Mouse (Mus musculus) layer of hippocampus, postnatal 36 days (tissue): ENCODE data around the gene Gse1. TPM values are rescaled to one million over a fixed set of nuclear protein-coding genes. Genes with fewer than 3 reads are reported as not detected.
A peak's percentile ranks its signal among the peaks of the same experiment; 100 is the strongest.

Experiments used
- DNase-seq, 2 experiments: peaks; one replicate each; pipeline ENCODE4 v3.0.0; 2022
- microRNA-seq, 2 experiments: library from miRNA; unstranded; fragments of <30 nt; microRNA quantifications; one replicate each; pipeline ENCODE4 v1.2.0; 2021
- total RNA-seq, 2 experiments: library from RNA; stranded (reverse); gene quantifications; 2 replicates each; pipeline ENCODE4 v1.2.3; 2021

The Gse1 gene
- total RNA-seq, 2 experiments from 2014 or later = 147 to 155 TPM

DNA sequence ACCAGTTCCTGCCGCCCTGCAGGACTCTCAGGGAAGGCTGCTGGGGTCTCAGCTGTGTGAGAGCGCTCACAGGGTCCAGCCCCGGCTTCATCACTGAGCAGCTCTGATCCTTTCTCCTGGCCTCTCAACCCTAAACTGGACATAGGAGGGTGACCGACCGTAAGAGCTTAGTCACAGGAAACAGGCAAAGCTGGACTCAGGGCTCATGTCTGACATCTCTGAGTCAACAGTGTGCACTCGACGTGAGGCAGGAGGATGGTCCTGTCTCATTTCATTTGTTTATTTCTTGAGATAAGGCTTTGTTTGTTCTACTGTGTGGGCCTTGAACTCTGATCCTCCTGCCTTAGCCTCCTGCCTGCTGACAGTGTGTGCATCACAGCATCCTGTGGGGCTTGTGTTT is 392.2 kb downstream of the Gse1 start:
- no peak for DNase-seq

DNA sequence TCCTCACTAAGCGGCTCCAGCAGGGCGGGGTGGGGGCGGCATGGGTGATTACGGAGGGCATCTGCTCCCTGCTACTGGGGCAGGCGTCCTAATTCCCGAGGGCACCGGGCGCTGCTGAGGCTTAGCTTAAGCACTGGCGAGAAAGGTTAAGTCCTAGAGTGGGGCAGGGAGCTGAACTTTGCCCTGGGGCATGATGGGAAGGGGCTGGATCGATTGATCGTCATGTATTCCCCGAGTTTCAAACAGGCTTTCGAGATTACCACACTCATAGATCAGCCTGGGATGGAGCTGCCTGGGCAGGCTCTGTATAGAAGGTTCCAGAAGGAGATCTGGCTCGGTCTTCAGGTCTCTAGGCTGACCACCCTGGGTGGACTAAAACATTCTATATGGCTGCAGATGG is 393.9 kb downstream of the Gse1 start:
- DNase-seq = no peak

DNA sequence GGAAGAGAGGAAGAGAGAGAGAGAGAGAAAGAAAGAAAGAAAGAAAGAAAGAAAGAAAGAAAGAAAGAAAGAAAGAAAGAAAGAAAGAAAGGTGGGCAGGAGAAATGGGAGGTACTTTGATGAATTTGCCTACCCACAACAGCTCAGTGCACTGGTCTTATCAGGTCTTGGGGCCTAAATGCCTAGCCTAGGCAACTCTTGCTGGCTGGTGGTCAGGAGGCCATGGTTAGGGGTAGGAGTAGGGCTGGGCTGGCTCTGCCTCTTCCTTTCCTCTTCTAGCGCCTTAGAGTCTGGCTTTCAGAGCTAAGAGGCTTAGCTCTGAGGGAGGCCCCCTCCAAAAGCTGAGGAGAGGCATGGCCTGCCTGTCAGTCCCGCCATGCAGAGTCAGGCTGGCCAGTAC is 395.4 kb downstream of the Gse1 start:
- DNase-seq = no peak

DNA sequence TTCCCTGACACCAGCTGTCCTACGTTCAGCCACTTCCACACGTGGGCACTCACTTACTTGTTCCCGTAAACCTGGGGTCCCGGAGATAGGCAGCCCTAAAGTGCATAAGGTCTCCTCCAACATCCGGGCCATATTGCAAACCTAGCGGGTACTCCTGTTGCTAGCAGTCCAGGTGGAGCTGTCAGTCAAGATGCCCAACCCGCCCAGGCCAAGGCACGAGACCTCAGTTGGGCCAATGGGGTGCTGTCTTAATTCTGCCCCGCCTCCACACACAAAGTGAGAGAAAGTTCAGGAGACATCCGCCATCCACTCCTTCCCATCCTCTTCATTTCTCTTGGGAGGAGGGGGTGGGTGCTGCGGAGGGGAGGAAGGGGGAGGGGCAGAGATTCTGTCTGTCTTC is 398.2 kb downstream of the Gse1 start:
- DNase-seq = no peak

DNA sequence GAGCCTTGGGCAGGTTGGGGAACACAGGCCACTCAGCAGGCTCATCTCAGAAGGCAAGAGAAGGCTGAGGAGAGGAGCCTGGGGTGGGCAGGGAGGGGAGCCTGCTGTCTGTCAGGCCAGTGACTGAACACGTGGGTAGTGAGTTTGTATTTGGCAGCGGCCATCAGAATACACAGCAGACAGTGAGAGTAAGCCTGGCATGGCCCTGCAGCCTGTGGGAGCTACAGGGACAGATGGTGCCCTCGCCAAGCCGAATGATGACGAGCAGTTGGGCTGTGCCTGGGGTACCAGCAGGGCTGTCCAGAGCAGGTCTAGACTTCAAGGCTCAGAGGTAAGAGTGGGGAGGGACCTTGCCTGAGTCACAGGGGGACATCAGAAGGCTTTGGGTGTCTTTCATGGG is 399.0 kb downstream of the Gse1 start:
- DNase-seq = peak in 1 of 2 experiments; percentile 61

DNA sequence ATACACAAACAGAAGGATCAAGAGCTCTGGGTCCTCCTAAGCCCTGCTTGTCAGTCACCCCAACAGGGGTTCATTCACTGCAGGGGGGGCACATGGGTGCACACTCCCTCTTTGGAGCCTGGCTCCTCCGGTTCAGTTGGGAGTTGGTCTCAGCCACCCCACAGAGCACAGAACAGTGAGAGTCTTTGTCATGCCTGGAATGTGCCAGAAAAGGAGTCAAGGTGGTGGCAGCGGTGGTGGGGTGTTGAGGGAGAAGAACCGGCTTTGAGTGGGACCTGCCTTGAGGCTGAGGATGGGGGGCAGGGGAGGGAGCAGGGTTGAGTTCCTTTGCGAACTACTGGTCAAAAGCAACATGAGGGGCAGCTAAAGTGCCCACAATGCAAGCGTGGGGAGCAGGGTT is 401.8 kb downstream of the Gse1 start:
- no peak for DNase-seq

DNA sequence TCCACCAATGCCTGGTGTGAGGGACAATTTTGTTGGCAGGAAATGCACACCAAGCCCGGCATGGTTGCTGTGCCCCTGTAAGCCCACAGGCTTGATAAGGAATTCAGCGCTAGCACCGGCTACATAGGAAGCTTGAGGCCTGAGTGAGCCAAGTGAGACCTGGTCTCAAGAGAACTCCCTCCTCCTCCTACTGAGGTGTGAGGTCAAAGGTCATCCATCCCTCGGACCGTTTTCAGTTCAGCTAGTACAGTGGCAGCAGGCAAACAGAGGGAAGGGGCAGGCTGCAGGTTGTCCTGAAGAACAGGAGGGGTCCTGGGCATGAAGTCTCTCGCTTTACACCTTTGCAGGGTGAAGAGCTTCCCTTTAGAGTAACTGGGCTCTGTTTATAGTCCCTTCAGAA is 402.6 kb downstream of the Gse1 start:
- no peak for DNase-seq

Small RNA genes within 50 kb of the gene (microRNA-seq; reads per million reads assigned to microRNA genes)
- gene Gm22715 (0 reads per million in 2 experiments), gene Mir7687 (4.5 to 7.2 reads per million in 2 experiments)

Other genes with a start within 250 kb of the Gse1 start
- 1 to 10 TPM; 1.6 to 2.0 TPM for gene Crispld2, start 236.0 kb upstream of the Gse1 start, total RNA-seq
- 10 to 100 TPM; 35.8 to 37.7 TPM for gene Zdhhc7, start 127.0 kb upstream of the Gse1 start, total RNA-seq
- gene 6430548M08Rik, start 114.3 kb upstream of the Gse1 start, total RNA-seq = 100 to 1,000 TPM; 151 to 168 TPM
- gene Fam92b, start 51.0 kb upstream of the Gse1 start, total RNA-seq = under 1 TPM; 0.30 to 0.53 TPM